Mouse (Mus musculus) neural tube, embryonic 12.5 days (tissue): ENCODE results near the gene Metap1. TPM values are rescaled to one million over a fixed set of nuclear protein-coding genes. Genes with fewer than 3 reads are reported as not detected.
"Not testable (repeated sequence)": the region's sequence is repeated elsewhere in the genome, so short reads cannot be mapped to it uniquely, and the experiment has no call there.

ENCODE experiments used
- ATAC-seq: fragments of 200-750 bp; cut with Nextera tagmentation; 2 replicates; pipeline ENCODE4 v1.8.0; 2017; ENCODE audit warnings: low read depth, mild to moderate bottlenecking, moderate TSS enrichment, moderate library complexity; ENCODE audit not compliant: low FRiP score
- H3K27ac ChIP-seq: fragments of 300-500 bp; sonication (generic); 2 replicates; pipeline ENCODE4 v1.5.1; 2016
- H3K27me3 ChIP-seq: fragments of 300-500 bp; sonication (generic); replicated peaks from 2 replicates; pipeline ENCODE4 v1.6.1; 2016; ENCODE audit warnings: mild to moderate bottlenecking
- H3K36me3 ChIP-seq: fragments of 300-500 bp; sonication (generic); 2 replicates; pipeline ENCODE4 v1.6.1; 2016; ENCODE audit warnings: mild to moderate bottlenecking
- H3K4me1 ChIP-seq: fragments of 300-500 bp; sonication (generic); 2 replicates; pipeline ENCODE4 v1.6.1; 2016
- H3K4me2 ChIP-seq: fragments of 300-500 bp; sonication (generic); replicated peaks from 2 replicates; pipeline ENCODE4 v1.6.1; 2016; ENCODE audit warnings: mild to moderate bottlenecking
- H3K4me3 ChIP-seq: fragments of 300-500 bp; sonication (generic); 2 replicates; pipeline ENCODE4 v1.5.1; 2016
- H3K9ac ChIP-seq: fragments of 300-500 bp; sonication (generic); 2 replicates; pipeline ENCODE4 v1.6.1; 2016; ENCODE audit warnings: mild to moderate bottlenecking
- H3K9me3 ChIP-seq: fragments of 300-500 bp; sonication (generic); 2 replicates; pipeline ENCODE4 v1.6.1; 2016; ENCODE audit warnings: mild to moderate bottlenecking
- WGBS: fragments of 180-500 bp; shearing (Covaris S2); methylation state at CpG from one replicate; pipeline ENCODE4 v1.1.7; 2016; 5-methylcytosine and 5-hydroxymethylcytosine counted together
- polyA plus RNA-seq: library from polyadenylated mRNA; unstranded; fragments of >200 nt; fragmentation: Nextera tagmentation; extraction: Ambion mirVana; gene quantifications from 2 replicates; pipeline ENCODE4 v1.2.1, GENCODE M21; 2016

The Metap1 gene
- polyA plus RNA-seq, 1 experiment from 2014 or later: 50.4 TPM

DNA sequence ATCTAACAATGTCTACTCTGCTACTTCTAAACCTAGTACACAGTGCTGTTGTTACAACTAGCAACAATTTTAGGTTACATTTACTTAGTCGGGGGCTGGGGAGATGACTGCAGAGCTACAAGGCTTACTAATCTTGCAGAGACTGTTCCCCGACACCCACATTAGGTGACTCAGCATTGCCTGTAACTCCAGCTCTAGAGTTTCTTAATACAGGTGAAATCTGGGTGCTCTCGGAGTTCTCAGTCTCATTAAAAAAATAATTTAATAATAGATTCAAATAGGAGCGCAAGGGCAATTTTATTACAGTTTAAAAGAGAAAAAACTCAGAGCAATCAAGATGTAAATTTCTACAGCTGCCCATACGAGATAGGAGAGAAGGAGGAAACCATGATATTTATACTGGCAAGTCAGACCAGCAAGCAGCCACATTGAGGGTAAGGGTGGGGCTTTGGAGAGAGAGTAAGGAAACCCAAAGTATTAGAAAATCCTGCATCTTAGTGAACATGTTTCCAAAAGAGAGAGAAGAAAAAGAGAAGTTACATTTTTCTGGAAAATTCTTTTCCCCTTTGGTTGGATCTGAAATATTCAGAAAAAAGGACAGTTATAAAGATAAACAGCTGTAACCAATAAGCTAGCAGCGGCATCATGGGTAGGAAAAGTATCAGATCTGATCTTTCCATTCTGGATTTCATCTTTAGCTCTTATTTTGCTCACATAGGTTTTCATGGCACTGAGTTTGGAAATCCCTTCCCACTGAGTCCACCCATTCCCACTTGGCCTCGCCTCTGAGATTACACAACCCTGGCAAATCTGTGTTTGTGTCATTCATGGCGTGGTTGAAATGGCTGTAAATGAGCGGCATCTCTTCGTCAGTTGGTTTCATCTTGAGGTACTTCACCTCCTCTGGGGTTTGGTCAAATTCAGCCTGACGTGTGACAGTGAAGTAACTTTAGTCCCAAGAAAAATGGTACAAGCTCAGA, 6.1 kb upstream of the Metap1 start:
- H3K27ac ChIP-seq: no peak overlapping the region
- no peaks in the 10 kb centered on the region for H3K9me3 ChIP-seq
- 88% methylated on average over 11 of the region's 11 CpGs for WGBS

DNA sequence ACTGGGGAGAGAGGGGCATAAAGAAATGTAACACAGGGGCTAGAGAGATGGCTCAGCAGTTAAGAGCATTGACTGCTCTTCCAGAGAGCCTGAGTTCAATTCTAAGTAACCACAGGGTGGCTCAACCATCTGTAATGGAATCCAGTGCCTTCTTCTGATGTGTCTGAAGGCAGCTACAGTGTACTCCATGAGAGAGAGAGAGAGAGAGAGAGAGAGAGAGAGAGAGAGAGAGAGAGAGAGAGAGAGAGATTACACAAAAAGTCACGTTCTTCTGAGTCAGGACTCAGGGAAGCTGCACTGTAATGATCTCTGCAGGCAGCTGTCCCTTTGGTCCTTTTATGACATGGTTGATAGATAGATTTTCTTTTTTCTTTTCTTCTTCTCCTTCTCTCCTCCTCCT, 5.2 kb upstream of the Metap1 start:
- Histone ChIP-seq H3K9ac (no peak overlapping the region), H3K9me3 (no peaks in the 10 kb centered on the region), H3K4me1 (peaks cover 4% of the 10 kb centered on the region; the same call in 1 of the 2 replicates), H3K36me3 (no peaks in the 10 kb centered on the region), H3K4me3 (no peak overlapping the region), H3K27ac (no peak overlapping the region), H3K4me2 (no peak overlapping the region), H3K27me3 (no peaks in the 10 kb centered on the region)
- no peak for ATAC-seq
- 29% methylated on average over 1 of the region's 1 CpGs for WGBS

More for the DNA sequence above, 6.1 kb upstream of the Metap1 start:
- no peak for ATAC-seq
- H3K9ac ChIP-seq: no peak overlapping the region
- H3K27me3 ChIP-seq: no peaks in the 10 kb centered on the region
- H3K4me3 ChIP-seq: no peak overlapping the region
- H3K4me1 ChIP-seq: peaks cover 12% of the 10 kb centered on the region
- no peak overlapping the region for H3K4me2 ChIP-seq
- H3K36me3 ChIP-seq: no peaks in the 10 kb centered on the region

DNA sequence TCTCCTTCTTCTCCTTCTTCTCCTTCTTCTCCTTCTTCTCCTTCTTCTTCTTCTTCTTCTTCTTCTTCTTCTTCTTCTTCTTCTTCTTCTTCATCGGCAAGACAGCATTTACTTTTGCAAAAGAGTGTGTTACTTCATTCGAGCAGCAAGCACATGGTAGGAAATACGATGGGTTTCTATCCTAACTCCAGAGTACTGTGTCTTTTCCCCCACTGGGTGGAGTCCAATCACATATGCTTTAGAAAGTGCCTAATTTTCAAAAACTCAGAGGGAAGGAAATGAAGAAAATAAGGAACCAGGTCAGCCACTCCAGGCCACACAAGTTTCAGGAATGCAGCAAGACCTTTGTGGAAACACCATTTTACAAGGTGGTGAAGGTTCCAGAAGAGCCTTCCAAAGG, 4.4 kb upstream of the Metap1 start:
- Histone ChIP-seq H3K4me1 (no peaks in the 10 kb centered on the region), H3K9me3 (no peaks in the 10 kb centered on the region), H3K36me3 (no peaks in the 10 kb centered on the region), H3K9ac (no peak overlapping the region), H3K4me2 (no peak overlapping the region), H3K27ac (no peak overlapping the region), H3K27me3 (no peaks in the 10 kb centered on the region), H3K4me3 (no peak overlapping the region)
- no peak for ATAC-seq
- WGBS: 85% methylated on average over 3 of the region's 3 CpGs

DNA sequence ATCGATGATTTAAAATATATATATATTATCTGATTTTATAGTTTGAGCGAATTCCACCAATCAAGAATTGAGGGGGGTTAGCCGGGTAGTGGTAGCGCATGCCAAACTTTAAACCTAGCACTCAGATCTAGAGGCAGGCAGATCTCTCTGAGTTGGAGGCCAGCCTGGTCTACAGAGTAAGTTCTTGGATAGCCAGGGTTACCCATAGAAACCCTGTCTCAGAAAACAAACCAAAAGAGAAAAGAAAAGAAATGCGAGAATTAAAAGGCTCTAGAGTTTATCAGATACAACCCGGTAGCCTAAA, 671 bp upstream of the Metap1 start:
- peaks cover 11% of the 10 kb centered on the region for H3K4me1 ChIP-seq
- peak; percentile 6; the same call in 1 of the 2 replicates for ATAC-seq
- no peak overlapping the region for H3K27ac ChIP-seq
- H3K27me3 ChIP-seq: no peaks in the 10 kb centered on the region
- 31% methylated on average over 6 of the region's 6 CpGs for WGBS
- peaks cover 9% of the 10 kb centered on the region for H3K36me3 ChIP-seq
- H3K9me3 ChIP-seq: no peaks in the 10 kb centered on the region
- peak overlapping the region; percentile 71 for H3K4me2 ChIP-seq
- H3K9ac ChIP-seq: peak overlapping the region; percentile 49; the same call in 1 of the 2 replicates
- H3K4me3 ChIP-seq: peak overlapping the region; percentile 89

DNA sequence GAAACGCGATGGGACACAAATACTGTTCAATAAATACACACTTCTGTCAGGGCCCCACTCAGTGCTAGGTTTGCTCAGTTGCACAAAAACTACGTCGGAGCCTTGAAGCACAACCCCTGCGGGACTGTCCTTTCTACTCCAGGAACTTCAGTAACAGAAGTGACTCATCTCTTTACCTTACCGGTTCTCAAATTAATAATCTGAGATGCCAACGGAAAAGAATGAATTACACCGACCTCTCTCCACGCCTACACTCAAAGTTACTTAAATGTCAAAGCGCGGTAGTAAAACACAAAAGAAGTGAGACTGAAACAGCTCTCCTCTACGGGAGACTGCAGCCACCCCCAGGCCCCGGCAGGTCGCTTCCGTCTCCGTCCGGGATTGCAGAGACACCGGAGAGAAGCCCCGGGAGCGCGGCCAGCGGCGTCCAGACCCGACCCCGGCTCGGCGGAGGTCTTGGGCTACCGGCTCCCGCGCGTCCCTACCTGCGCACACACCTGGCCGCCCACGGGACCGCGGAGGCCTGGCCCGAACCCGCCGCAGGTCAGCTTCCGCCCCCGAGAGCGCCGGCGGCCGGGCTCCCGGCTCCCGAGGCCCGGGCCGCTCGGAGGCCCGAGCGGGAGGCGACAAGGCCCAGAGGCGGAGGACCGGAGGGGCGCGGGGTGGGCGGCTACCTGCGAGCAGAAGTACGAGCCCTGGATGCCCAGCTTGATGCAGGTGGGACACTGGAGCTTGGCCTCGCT, 560 bp downstream of the Metap1 start:
- no peaks in the 10 kb centered on the region for H3K27me3 ChIP-seq
- ATAC-seq: peak; percentile 52

DNA sequence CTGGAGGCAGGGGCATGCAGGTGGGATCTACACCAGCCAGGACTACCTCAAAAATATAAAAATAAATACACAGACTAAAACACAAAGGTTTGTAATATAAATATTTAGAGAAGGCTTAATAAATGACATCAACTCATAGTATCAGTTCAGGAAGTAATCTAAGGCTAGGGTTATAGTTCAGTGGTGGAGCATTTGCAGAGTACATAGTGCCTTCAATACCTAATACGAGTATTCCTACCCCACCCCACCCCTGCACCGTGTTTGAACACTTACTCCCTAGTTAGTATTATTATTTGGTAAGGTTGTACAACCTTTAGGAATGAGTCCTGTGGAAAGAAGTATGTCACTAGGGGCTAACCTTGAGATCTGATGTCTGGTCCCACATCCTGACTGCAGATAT, 6.1 kb downstream of the Metap1 start:
- no peak for ATAC-seq
- Histone ChIP-seq H3K36me3 (peaks cover 30% of the 10 kb centered on the region), H3K27ac (no peak overlapping the region)

More for the DNA sequence above, 560 bp downstream of the Metap1 start:
- Histone ChIP-seq H3K9me3 (no peaks in the 10 kb centered on the region), H3K4me3 (peak overlapping the region; percentile 89), H3K4me2 (peak overlapping the region; percentile 71), H3K36me3 (peaks cover 15% of the 10 kb centered on the region), H3K4me1 (peaks cover 11% of the 10 kb centered on the region), H3K9ac (peak overlapping the region; percentile 90), H3K27ac (peak overlapping the region; percentile 66)
- under 1% methylated on average over 60 of the region's 61 CpGs for WGBS

DNA sequence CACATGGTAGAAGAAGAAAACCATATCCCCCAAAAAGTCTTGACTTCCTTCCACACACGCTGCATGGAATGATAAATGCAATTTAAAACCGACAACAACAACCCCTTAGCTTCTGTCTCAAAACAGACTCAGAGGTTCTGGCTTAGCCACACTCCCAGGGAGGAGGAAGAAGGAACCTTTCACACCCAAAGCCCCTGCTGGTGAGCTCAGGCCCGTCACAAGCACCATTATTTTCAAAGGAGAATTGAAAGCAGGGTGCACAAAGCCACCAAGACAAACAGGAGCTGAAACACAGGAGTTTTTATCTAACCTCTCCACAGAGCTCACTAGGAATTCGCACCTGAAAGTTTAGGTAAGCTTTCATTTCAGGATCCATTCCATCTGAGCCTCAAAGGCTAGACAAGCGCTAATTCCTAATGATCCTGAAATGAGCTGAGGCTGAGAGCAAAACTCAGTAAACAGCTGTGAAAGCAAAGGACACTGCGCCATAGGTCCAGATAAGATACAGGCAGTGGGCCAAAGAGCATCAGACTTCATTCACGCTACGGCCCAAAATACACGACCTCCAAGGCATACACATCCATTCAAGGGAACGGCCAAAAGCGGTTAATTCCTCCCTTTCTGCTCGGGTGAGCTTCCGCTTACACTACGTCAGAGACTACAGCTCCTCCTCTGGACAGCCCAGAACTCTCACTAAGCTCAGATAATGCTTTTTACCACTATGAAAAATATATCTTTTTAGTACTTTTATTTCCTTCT, 7.6 kb downstream of the Metap1 start:
- no peak for ATAC-seq
- 71% methylated on average over 14 of the region's 14 CpGs for WGBS
- H3K27ac ChIP-seq: no peak overlapping the region

More for the DNA sequence above, 6.1 kb downstream of the Metap1 start:
- Histone ChIP-seq H3K4me1 (peaks cover 8% of the 10 kb centered on the region), H3K9ac (no peak overlapping the region), H3K9me3 (no peaks in the 10 kb centered on the region), H3K27me3 (no peaks in the 10 kb centered on the region), H3K4me2 (no peak overlapping the region), H3K4me3 (no peak overlapping the region)
- 94% methylated on average over 2 of the region's 2 CpGs for WGBS

DNA sequence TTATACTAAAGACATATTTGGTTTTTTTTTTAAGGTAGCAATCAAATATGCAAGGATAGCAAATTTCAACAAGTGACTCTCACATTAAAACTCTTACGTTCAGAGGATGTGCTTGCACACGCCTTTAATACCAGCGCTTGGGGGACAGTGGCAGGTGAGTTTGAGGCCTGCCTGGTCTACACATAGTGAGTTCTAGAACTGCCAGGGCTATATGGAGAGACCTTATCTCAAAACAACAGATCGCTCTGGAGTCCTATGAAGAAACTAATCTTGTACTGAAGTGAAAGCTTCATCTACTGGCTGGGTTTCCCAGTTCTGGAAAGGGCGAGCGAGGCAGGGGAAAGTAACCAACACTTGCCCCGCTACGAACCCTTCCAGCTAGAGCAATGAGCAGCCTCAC, 9.8 kb downstream of the Metap1 start:
- no peaks in the 10 kb centered on the region for H3K9me3 ChIP-seq
- WGBS: 98% methylated on average over 8 of the region's 8 CpGs
- ATAC-seq: no peak
- H3K9ac ChIP-seq: no peak overlapping the region
- H3K27ac ChIP-seq: no peak overlapping the region
- peaks cover 19% of the 10 kb centered on the region; the same call in 1 of the 2 replicates for H3K36me3 ChIP-seq
- H3K4me2 ChIP-seq: no peak overlapping the region
- H3K4me1 ChIP-seq: no peaks in the 10 kb centered on the region
- no peaks in the 10 kb centered on the region for H3K27me3 ChIP-seq
- no peak overlapping the region for H3K4me3 ChIP-seq

More for the DNA sequence above, 7.6 kb downstream of the Metap1 start:
- Histone ChIP-seq H3K27me3 (no peaks in the 10 kb centered on the region), H3K36me3 (peaks cover 30% of the 10 kb centered on the region), H3K4me2 (no peak overlapping the region), H3K9me3 (no peaks in the 10 kb centered on the region), H3K9ac (no peak overlapping the region), H3K4me1 (no peaks in the 10 kb centered on the region), H3K4me3 (no peak overlapping the region)

DNA sequence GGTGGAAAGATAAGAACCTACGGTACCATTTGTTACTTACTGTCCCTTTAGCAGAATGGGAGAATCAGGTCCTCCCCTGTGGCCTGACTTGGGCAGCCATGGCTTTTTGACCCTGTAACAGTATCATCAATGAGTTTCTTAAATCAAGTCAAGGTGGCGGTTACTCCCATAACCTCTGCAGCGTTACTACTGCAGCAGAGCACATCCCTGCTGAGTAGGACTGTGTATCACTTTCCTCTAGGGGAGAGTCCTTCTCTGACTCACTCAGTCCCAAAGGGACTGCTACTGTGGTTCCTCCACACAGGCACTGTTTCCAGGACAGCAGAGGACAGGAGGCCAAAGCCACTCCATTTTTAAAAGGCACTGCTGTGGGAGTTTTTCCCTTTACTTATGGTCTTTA, 18.2 kb downstream of the Metap1 start:
- WGBS: 89% methylated on average over 3 of the region's 3 CpGs
- Histone ChIP-seq H3K27me3 (no peaks in the 10 kb centered on the region), H3K4me1 (no peaks in the 10 kb centered on the region), H3K9me3 (no peaks in the 10 kb centered on the region), H3K4me2 (no peak overlapping the region), H3K36me3 (peaks cover 52% of the 10 kb centered on the region), H3K27ac (no peak overlapping the region), H3K9ac (no peak overlapping the region), H3K4me3 (no peak overlapping the region)
- ATAC-seq: no peak

DNA sequence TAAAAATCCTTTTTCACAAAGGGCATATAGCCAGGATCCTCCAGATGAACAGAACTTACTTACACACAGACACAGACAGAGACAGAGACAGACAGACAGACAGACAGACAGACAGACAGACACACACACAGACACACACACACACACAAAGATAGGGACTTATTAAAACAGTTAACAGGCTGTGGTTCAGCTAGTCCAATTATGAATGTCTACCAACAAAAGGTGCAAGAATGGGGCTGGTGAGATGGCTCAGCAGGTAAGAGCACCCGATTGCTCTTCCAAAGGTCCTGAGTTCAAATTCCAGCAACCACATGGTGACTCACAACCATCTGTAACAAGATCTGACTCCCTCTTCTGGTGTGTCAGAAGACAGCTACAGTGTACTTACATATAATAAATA, 22.7 kb downstream of the Metap1 start:
- 90% methylated on average over 1 of the region's 1 CpGs for WGBS
- H3K4me1 ChIP-seq, H3K27me3 ChIP-seq, H3K9me3 ChIP-seq, H3K4me2 ChIP-seq, H3K27ac ChIP-seq, ATAC-seq, H3K4me3 ChIP-seq, H3K9ac ChIP-seq: not testable (repeated sequence)
- peaks cover 70% of the 10 kb centered on the region for H3K36me3 ChIP-seq

DNA sequence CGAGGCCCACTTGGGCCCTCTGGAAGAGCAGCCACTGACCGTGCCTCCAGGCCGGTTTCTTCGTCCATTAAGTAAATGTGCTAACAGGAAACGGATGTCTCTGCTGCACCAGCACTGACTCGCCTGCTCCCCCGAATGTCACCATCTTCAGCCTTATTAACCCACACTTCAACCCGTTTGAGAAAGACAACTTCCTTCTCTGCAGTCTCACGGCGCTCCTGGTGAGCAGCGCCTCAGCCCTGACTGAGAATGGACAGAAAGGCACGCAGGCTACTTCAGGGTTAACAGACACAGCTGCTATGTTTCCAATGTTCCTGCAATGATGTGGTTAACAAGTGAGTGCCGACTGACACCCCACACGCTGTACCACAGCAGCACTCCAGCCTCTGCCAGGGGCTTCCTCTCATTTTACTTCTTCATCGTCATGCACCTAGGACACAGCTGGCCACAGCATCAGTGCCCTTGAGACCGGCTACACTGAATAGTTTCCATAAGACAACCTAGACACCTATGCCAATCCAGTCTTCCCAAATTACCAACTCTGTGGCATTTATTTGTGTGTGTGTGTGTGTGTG, 24.7 kb downstream of the Metap1 start:
- Histone ChIP-seq H3K9me3 (no peaks in the 10 kb centered on the region), H3K27me3 (no peaks in the 10 kb centered on the region), H3K4me2 (no peak overlapping the region), H3K36me3 (peaks cover 75% of the 10 kb centered on the region), H3K4me1 (no peaks in the 10 kb centered on the region), H3K4me3 (no peak overlapping the region), H3K27ac (no peak overlapping the region), H3K9ac (no peak overlapping the region)
- ATAC-seq: no peak
- 90% methylated on average over 16 of the region's 16 CpGs for WGBS
